Mouse (Mus musculus) kidney, embryonic 15.5 days (tissue): ENCODE results near the gene Tmem41b. TPM values are rescaled to one million over a fixed set of nuclear protein-coding genes. Genes with fewer than 3 reads are reported as not detected.
A peak's percentile ranks its signal among the peaks of the same experiment; 100 is the strongest.
"Not testable (repeated sequence)": the region's sequence is repeated elsewhere in the genome, so short reads cannot be mapped to it uniquely, and the experiment has no call there.

Source experiments
- ATAC-seq: fragments of 200-750 bp; cut with Nextera tagmentation; replicated peaks from 2 replicates; pipeline ENCODE4 v1.8.0; 2017; ENCODE audit warnings: moderate TSS enrichment; ENCODE audit not compliant: low FRiP score
- H3K27ac ChIP-seq: fragments of 300-500 bp; sonication (generic); 2 replicates; pipeline ENCODE4 v1.5.1; 2015; ENCODE audit warnings: mild to moderate bottlenecking, inconsistent platforms
- H3K27me3 ChIP-seq: fragments of 300-500 bp; sonication (generic); 2 replicates; pipeline ENCODE4 v1.6.1; 2015; ENCODE audit warnings: inconsistent platforms
- H3K36me3 ChIP-seq: fragments of 300-500 bp; sonication (generic); 2 replicates; pipeline ENCODE4 v1.6.1; 2015; ENCODE audit warnings: inconsistent platforms
- H3K4me1 ChIP-seq: fragments of 300-500 bp; sonication (generic); 2 replicates; pipeline ENCODE4 v1.6.1; 2015; ENCODE audit warnings: inconsistent platforms
- H3K4me2 ChIP-seq: fragments of 300-500 bp; sonication (generic); 2 replicates; pipeline ENCODE4 v1.6.1; 2015; ENCODE audit warnings: moderate library complexity, mild to moderate bottlenecking, inconsistent platforms
- H3K4me3 ChIP-seq: fragments of 300-500 bp; sonication (generic); replicated peaks from 2 replicates; pipeline ENCODE4 v1.5.1; 2015; ENCODE audit warnings: mild to moderate bottlenecking, inconsistent platforms
- H3K9ac ChIP-seq: fragments of 300-500 bp; sonication (generic); 2 replicates; pipeline ENCODE4 v1.6.1; 2015; ENCODE audit warnings: mild to moderate bottlenecking, inconsistent platforms
- H3K9me3 ChIP-seq: fragments of 300-500 bp; sonication (generic); replicated peaks from 2 replicates; pipeline ENCODE4 v1.6.1; 2016; ENCODE audit warnings: inconsistent platforms
- WGBS: fragments of 180-500 bp; shearing (Covaris S2); methylation state at CpG from one replicate; pipeline ENCODE4 v1.1.7; 2015; ENCODE audit warnings: mixed read lengths; 5-methylcytosine and 5-hydroxymethylcytosine counted together
- polyA plus RNA-seq: library from polyadenylated mRNA; unstranded; fragments of >200 nt; fragmentation: Nextera tagmentation; extraction: Ambion mirVana; gene quantifications from 2 replicates; pipeline ENCODE4 v1.2.1, GENCODE M21; 2015

Gene Tmem41b
- 59.5 and 69.1 TPM in 2 replicates for polyA plus RNA-seq

DNA sequence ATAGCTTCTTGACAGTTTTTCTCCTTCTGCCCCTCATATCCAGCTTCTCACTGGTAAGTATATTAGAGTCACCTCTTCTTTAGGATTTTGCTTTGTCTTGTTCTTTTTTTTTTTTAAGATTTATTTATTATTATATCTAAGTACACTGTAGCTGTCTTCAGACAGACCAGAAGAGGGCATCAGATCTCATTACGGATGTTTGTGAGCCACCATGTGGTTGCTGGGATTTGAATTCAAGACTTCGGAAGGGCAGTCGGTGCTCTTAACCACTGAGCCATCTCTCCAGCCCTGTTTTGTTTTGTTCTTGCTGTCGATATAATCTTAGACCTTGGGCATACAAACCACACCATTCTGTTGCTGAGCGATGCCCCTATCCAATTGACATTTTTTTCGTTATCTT lies at the start of gene Tmem41b:
Gene Tmem41b (minus strand): TSS at position 155 of the 400 bp plus-strand sequence.
- H3K27me3 ChIP-seq, ATAC-seq, H3K9me3 ChIP-seq: not testable (repeated sequence)
- WGBS = 41% methylated on average over 6 of the region's 6 CpGs
- Histone ChIP-seq H3K4me3 (peak within 1 kb of the TSS; percentile 56), H3K4me2 (peak within 1 kb of the TSS; percentile 66), H3K36me3 (peaks cover 11% of the 10 kb centered on the region), H3K27ac (peak within 1 kb of the TSS; percentile 91), H3K4me1 (peaks cover 15% of the 10 kb centered on the region), H3K9ac (peak within 1 kb of the TSS; percentile 73)

DNA sequence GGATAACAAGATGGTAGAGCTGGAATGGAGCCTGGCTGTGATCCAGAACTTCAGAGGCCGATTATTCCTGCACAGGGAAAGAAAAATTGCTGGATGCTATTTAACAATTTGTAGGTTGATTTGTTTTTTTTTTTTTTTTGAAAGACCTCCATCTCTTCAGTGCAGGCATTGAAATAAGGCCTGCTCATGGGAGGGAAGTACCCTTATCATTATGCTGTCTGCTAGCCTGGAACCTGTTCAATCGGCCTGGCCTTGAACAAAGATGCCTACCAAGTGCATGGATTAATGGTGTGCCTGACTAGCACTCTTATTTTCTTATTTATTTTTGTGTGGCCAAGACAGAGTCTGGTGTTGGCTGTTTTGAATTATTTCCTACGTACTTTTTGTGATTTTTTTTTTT lies 43.6 kb upstream of the Tmem41b start:
- Histone ChIP-seq H3K9ac (no peak overlapping the region), H3K4me2 (no peak overlapping the region), H3K36me3 (peaks cover 63% of the 10 kb centered on the region), H3K4me1 (no peaks in the 10 kb centered on the region), H3K4me3 (no peak overlapping the region), H3K27ac (no peak overlapping the region), H3K27me3 (no peaks in the 10 kb centered on the region), H3K9me3 (no peaks in the 10 kb centered on the region)
- WGBS = 84% methylated on average over 3 of the region's 3 CpGs
- ATAC-seq = no peak

DNA sequence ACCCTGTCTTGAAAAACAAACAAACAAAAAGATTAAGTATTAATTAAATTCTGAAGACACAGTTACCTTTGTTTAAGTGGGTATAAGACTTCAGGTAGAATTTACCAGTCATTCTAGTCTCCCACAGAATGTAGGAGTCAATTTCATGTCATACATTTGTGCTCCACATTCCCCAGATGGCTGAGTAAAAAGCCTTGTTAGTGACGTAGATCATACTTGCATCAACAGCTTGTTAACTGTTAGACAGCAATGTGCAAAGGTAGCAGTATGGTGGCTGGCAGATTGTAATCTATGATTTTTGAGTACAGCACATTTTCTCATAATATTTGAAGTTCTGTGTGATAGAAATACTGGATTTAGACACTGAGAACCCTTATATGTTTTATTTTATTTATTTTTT lies 42.1 kb upstream of the Tmem41b start:
- WGBS = 78% methylated on average over 1 of the region's 1 CpGs
- no peaks in the 10 kb centered on the region; the same call in 1 of the 2 replicates for H3K9me3 ChIP-seq
- no peak overlapping the region for H3K4me3 ChIP-seq
- ATAC-seq = no peak
- H3K36me3 ChIP-seq = peaks cover 62% of the 10 kb centered on the region
- H3K9ac ChIP-seq = no peak overlapping the region
- H3K27me3 ChIP-seq = no peaks in the 10 kb centered on the region
- H3K27ac ChIP-seq = no peak overlapping the region
- no peak overlapping the region for H3K4me2 ChIP-seq
- H3K4me1 ChIP-seq = no peaks in the 10 kb centered on the region

DNA sequence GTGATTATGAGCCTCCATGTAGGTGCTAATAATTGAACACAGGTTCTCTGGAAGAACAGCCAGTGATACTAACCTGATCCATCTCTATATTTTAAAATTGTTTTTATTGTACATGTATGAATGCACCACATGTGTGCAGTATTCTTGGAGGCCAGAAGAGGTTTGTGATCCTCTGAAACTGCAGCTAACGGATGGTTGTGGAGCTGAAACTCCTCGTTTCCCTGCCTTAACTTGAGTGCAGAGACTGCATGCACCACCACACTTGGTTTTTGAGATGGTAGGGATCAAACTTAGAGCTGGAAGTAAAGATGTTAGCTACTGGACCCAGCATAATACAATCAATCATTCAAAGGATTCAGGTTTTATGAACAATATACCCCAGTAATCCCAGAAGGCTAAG lies 39.9 kb upstream of the Tmem41b start:
- no peak overlapping the region for H3K4me3 ChIP-seq
- peaks cover 47% of the 10 kb centered on the region for H3K36me3 ChIP-seq
- no peak for ATAC-seq
- WGBS = 78% methylated on average over 2 of the region's 2 CpGs
- no peak overlapping the region for H3K4me2 ChIP-seq
- no peaks in the 10 kb centered on the region for H3K4me1 ChIP-seq
- H3K27ac ChIP-seq = no peak overlapping the region
- no peaks in the 10 kb centered on the region; the same call in 1 of the 2 replicates for H3K9me3 ChIP-seq
- H3K9ac ChIP-seq = no peak overlapping the region
- H3K27me3 ChIP-seq = no peaks in the 10 kb centered on the region

DNA sequence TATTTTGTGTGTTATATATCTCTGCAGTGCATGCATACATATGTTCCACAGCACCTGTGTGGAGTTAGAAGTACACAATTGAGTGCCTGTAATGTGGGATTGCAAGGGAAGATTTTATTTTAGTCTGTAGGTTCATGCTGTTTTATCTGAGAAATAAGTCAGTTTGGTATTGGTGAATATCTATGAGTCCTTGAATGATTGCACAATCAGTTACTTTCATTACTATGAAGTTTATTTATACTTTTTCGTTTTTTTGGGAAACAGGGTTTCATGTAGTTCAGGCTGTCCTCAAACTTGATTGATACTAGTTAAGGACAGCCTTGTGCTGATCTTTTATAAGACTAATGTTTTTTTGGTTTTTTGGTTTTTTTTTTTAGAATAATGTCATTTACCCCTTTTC lies 36.8 kb upstream of the Tmem41b start:
- Histone ChIP-seq H3K36me3 (peaks cover 22% of the 10 kb centered on the region), H3K9ac (no peak overlapping the region), H3K27me3 (no peaks in the 10 kb centered on the region), H3K4me2 (no peak overlapping the region), H3K9me3 (no peaks in the 10 kb centered on the region; the same call in 1 of the 2 replicates), H3K4me3 (no peak overlapping the region), H3K4me1 (peaks cover 9% of the 10 kb centered on the region; the same call in 1 of the 2 replicates), H3K27ac (no peak overlapping the region)
- 89% methylated on average over 1 of the region's 1 CpGs for WGBS
- ATAC-seq = no peak

DNA sequence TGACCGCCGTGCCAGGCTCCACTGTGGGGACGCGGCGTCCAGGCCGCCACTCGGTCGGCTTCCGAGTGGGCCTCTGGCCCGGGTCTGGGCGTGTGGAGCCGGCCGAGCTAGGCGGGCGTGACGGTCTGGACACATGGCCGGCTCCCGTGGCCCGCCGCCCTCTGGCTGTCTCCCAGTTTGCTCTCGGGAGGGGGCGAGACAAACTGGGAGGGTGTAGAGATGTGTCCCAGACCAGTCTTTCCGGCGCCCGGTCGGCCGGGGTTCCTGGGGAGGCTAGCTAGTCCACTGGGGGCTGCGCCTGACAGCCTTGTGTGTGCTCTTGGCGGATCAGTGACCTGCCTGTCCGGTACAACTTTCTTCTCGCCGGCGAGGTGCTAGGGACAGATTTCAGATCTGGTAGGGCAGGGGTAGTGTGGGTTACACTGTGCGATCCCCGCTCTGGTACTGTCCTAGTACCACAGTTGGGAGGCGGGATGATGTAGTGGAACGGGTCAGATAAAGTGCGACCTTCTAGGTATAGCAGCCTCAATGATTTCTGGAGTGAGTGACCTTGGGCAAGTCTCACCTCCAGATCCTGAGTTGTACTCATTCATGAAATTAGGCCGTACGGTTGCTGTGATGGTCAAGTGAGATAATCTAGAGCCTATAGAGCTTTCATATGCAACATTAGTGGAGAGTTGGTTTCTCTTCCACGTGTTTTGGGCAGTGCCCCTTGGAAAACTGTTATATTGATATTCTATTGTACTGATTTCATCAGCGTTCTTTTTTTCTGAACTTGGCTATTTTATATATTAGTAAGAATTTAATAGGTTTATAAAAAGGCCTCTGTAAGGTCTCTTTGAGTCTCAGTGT lies 32.1 kb upstream of the Tmem41b start:
- peaks cover 9% of the 10 kb centered on the region; the same call in 1 of the 2 replicates for H3K4me1 ChIP-seq
- H3K4me3 ChIP-seq = peak overlapping the region; percentile 100
- H3K4me2 ChIP-seq = peak overlapping the region; percentile 74
- H3K36me3 ChIP-seq = peaks cover 5% of the 10 kb centered on the region; the same call in 1 of the 2 replicates
- WGBS = under 1% methylated on average over 42 of the region's 42 CpGs
- H3K27me3 ChIP-seq = no peaks in the 10 kb centered on the region
- ATAC-seq = peak; percentile 86
- peak overlapping the region; percentile 97 for H3K9ac ChIP-seq
- H3K9me3 ChIP-seq = no peaks in the 10 kb centered on the region
- peak overlapping the region; percentile 96 for H3K27ac ChIP-seq

DNA sequence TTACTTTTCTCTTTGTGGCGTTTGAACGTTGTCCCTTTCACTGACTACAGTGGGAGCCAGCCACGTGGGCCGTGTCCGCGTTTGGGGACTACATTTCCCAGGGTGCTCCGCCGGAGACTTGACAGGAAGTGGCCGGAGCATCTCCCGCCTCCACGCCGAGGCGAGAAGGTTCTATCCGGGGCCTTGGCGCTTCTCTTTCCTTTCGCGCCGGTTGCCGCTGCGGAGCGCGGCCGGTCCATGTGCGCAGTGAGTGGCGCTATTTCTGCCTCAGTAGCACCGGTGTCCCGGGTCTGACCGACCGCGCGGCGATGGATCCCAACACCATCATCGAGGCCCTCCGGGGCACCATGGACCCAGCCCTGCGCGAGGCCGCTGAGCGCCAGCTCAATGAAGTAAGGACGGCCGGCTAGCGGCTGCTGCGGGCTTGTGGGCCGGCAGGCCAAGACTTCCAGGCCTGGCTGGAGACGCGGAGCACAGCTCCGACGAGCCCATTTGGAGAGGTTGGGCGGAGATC lies 31.4 kb upstream of the Tmem41b start, which contains the start of gene Ipo7:
Gene Ipo7 (plus strand): TSS at position 158 of the 514 bp plus-strand sequence.
- peak; percentile 98 for ATAC-seq

DNA sequence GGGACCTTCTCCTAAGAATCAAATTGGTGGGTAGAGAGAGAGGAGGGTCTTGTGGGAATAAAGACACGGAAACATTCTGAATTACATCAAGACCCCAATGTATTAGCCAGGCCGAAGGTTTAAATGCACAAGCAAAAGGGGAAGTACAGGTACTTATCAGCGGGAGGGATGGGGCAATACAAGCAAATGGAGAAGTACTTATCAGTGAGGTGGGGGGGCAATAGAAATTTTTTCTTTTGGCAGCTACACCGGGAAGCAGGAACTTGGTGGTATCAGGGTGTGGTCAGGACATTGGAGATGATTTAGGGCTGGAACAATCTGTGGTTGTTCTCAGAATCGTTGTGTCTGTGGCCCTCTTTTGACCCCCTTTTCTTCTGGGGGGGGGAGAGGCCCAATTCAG lies 27.5 kb upstream of the Tmem41b start:
- Histone ChIP-seq H3K27me3 (no peaks in the 10 kb centered on the region), H3K4me1 (no peaks in the 10 kb centered on the region), H3K36me3 (no peaks in the 10 kb centered on the region), H3K4me2 (no peak overlapping the region), H3K27ac (no peak overlapping the region), H3K9ac (no peak overlapping the region), H3K9me3 (no peaks in the 10 kb centered on the region), H3K4me3 (no peak overlapping the region)
- ATAC-seq = no peak
- WGBS = 86% methylated on average over 5 of the region's 5 CpGs

More for the DNA sequence above, 31.4 kb upstream of the Tmem41b start, which contains the start of gene Ipo7:
- WGBS = under 1% methylated on average over 48 of the region's 48 CpGs
- Histone ChIP-seq H3K9ac (peak within 1 kb of the TSS; percentile 97), H3K9me3 (no peaks in the 10 kb centered on the region), H3K4me1 (peaks cover 9% of the 10 kb centered on the region; the same call in 1 of the 2 replicates), H3K27me3 (no peaks in the 10 kb centered on the region), H3K36me3 (0 out of 2 replicates have a peak, but pooled peaks cover 3% of the 10 kb centered on the region), H3K4me3 (peak within 1 kb of the TSS; percentile 100), H3K4me2 (peak within 1 kb of the TSS; percentile 74), H3K27ac (peak within 1 kb of the TSS; percentile 96)

DNA sequence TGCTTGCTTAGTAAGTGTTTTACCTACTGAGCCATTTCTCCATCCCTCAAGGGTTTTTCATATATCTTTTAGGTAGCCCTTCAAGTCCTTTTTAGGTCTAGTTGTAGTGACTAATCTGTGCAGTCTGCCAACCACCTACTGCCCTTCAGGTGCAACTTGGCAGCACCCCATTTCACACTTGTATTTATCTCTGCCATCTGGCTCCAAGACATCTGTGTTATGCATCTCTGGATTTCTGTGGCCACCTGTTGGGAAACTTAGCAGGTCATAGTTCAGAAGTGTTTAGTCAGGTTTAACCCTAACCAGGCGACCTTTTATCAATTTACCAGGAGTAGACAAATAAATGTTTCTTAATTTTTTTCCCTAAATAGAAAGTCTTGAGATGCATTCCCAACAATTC lies 24.7 kb upstream of the Tmem41b start:
- Histone ChIP-seq H3K4me2 (no peak overlapping the region), H3K27me3 (no peaks in the 10 kb centered on the region), H3K9ac (no peak overlapping the region), H3K36me3 (no peaks in the 10 kb centered on the region), H3K9me3 (no peaks in the 10 kb centered on the region), H3K27ac (no peak overlapping the region), H3K4me1 (no peaks in the 10 kb centered on the region), H3K4me3 (no peak overlapping the region)
- ATAC-seq = no peak
- 57% methylated on average over 1 of the region's 1 CpGs for WGBS

DNA sequence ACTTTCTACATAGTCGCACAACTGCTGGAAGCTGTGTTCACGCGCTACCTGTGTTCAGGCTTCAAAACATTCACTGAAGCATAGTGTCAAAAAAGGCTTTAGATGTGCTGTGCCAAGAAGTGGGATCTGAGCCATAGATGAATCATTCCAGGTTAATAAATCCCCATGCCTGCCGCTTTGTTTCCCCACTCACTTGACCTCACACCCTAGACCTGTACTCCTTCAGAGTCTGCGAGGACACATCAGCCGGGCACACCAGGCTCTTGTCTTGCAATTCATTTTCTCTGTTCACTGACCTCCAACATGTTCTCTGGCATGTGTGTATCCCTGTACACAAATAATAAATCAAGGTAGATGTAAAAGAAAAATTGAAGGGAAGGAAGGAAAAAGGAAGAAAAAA lies 22.4 kb upstream of the Tmem41b start:
- Histone ChIP-seq H3K4me3 (no peak overlapping the region), H3K36me3 (no peaks in the 10 kb centered on the region), H3K9me3 (no peaks in the 10 kb centered on the region), H3K27me3 (no peaks in the 10 kb centered on the region), H3K9ac (no peak overlapping the region), H3K4me1 (no peaks in the 10 kb centered on the region), H3K4me2 (no peak overlapping the region), H3K27ac (no peak overlapping the region)
- WGBS = 68% methylated on average over 6 of the region's 6 CpGs
- no peak for ATAC-seq

DNA sequence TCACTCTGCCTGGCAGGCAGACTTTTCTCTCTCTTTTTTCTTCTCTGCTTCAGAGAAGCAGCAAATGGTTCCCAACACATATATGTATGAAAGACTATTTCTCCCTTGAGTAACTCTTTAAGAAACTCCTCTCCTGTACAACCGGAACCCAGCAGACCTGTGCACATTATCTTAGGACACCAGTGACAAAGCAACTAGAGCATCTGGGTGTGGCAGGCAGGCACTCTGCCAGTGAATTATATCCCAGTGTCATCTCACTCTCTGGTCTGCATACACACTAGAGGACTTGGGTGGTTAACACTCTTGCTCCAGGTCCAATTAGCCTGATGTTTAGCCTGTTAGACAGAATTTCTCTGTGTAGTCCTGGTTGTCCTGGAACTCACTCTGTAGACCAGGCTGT lies 21.8 kb upstream of the Tmem41b start:
- Histone ChIP-seq H3K36me3 (no peaks in the 10 kb centered on the region), H3K4me2 (no peak overlapping the region), H3K27ac (no peak overlapping the region), H3K4me3 (no peak overlapping the region), H3K4me1 (no peaks in the 10 kb centered on the region), H3K9ac (no peak overlapping the region), H3K9me3 (no peaks in the 10 kb centered on the region), H3K27me3 (no peaks in the 10 kb centered on the region)
- 92% methylated on average over 1 of the region's 1 CpGs for WGBS
- no peak for ATAC-seq

DNA sequence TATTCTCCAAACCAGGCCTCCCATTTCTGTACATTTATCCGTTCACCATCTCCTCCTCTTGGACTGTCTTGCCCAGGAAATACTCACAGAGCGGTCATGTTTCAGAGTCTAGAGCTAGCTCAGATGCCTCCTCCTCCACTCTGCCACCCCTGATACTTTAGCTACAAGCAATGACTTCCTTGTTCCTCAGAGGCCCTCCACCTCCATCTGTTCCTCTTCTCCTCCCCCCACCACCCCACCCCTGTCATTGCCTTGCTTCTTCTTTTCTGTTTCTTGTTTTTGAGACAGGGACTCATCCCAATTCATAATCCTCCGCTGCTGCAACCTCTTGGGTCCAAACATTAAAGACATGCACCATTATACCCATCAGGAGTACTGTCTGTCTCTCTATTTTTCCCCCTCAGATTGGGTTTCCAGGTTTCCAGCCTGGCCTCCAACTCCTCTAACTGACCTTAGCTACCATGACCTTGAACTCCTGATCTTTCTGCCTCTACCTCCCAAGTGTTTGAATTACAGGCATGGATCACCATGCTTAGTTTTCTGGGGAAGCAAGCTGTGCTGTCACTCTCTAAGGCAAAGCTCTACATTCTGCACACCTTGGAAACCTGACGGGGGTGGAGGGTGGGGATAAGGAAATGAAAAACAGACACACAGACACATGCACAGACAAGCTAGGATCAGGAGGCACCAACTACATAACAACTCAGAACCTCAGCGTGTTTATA lies 19.9 kb upstream of the Tmem41b start:
- WGBS = 77% methylated on average over 5 of the region's 5 CpGs

More for the DNA sequence above, 19.9 kb upstream of the Tmem41b start:
- Histone ChIP-seq H3K4me1 (peaks cover 9% of the 10 kb centered on the region), H3K4me3 (no peak overlapping the region), H3K9ac (no peak overlapping the region), H3K27me3 (no peaks in the 10 kb centered on the region), H3K36me3 (no peaks in the 10 kb centered on the region), H3K4me2 (no peak overlapping the region), H3K27ac (no peak overlapping the region), H3K9me3 (no peaks in the 10 kb centered on the region)
- no peak for ATAC-seq
